Mouse (Mus musculus): ENCODE results near the gene Cdh26.

Cdh26 gene

GRCm38 (mm10) chr2:178479011-178479410 lies 48.7 kb downstream of the Cdh26 start:
- Histone ChIP-seq H3K36me3 (ENCODE audit: insufficient read depth, low read length) (no peaks in the 10 kb centered on the region), H3K27me3 (ENCODE audit: insufficient read depth, low read length) (peaks cover 6% of the 10 kb centered on the region), H3K4me1 (replicated peaks; ENCODE audit: low read depth, low read length) (peaks cover 4% of the 10 kb centered on the region; the same call in 1 of the 2 replicates), H3K4me3 (replicated peaks; ENCODE audit: low read length) (no peak overlapping the region), H3K9me3 (ENCODE audit: low read length) (peaks cover 23% of the 10 kb centered on the region)
- no peak for TF ChIP-seq CTCF (conservative IDR thresholded peaks at IDR 0.05; ENCODE audit: low read length)
- no peak for TF ChIP-seq POU5F1 (IDR thresholded peaks at IDR 0.05; ENCODE audit: borderline replicate concordance, low read length)
- no peak for TF ChIP-seq NANOG (IDR thresholded peaks at IDR 0.05; ENCODE audit: borderline replicate concordance, low read length)

- H3K9me3 ChIP-seq (ENCODE audit: low read length), result peaks cover 12% of the 10 kb centered on the region; the same call in 1 of the 2 replicates
- no peak overlapping the region for H3K4me3 ChIP-seq (replicated peaks; ENCODE audit: low read length)
- H3K4me1 ChIP-seq (replicated peaks; ENCODE audit: low read depth, low read length), result peaks cover 4% of the 10 kb centered on the region; the same call in 1 of the 2 replicates
- TF ChIP-seq CTCF (conservative IDR thresholded peaks at IDR 0.05; ENCODE audit: low read length), result no peak
- no peak for TF ChIP-seq NANOG (IDR thresholded peaks at IDR 0.05; ENCODE audit: borderline replicate concordance, low read length)
- no peak for TF ChIP-seq POU5F1 (IDR thresholded peaks at IDR 0.05; ENCODE audit: borderline replicate concordance, low read length)
- no peaks in the 10 kb centered on the region for H3K36me3 ChIP-seq (ENCODE audit: insufficient read depth, low read length)
- H3K27me3 ChIP-seq (ENCODE audit: insufficient read depth, low read length), result peaks cover 6% of the 10 kb centered on the region; the same call in 1 of the 2 replicates
These were observed 50.6 kb downstream of the Cdh26 start for GRCm38 (mm10) chr2:178480932-178481331.

GRCm38 (mm10) chr2:178483462-178483861 lies 53.1 kb downstream of the Cdh26 start:
- H3K9me3 ChIP-seq (ENCODE audit: low read length), result peaks cover 6% of the 10 kb centered on the region
- H3K4me1 ChIP-seq (replicated peaks; ENCODE audit: low read depth, low read length), result peaks cover 4% of the 10 kb centered on the region; the same call in 1 of the 2 replicates
- H3K27me3 ChIP-seq (ENCODE audit: insufficient read depth, low read length), result peaks cover 6% of the 10 kb centered on the region; the same call in 1 of the 2 replicates
- TF ChIP-seq POU5F1 (IDR thresholded peaks at IDR 0.05; ENCODE audit: borderline replicate concordance, low read length), result no peak
- no peak for TF ChIP-seq NANOG (IDR thresholded peaks at IDR 0.05; ENCODE audit: borderline replicate concordance, low read length)
- TF ChIP-seq CTCF (conservative IDR thresholded peaks at IDR 0.05; ENCODE audit: low read length), result no peak
- H3K36me3 ChIP-seq (ENCODE audit: insufficient read depth, low read length), result no peaks in the 10 kb centered on the region
- no peak overlapping the region for H3K4me3 ChIP-seq (replicated peaks; ENCODE audit: low read length)

GRCm38 (mm10) chr2:178488276-178488675 lies 57.9 kb downstream of the Cdh26 start:
- Histone ChIP-seq H3K27me3 (ENCODE audit: insufficient read depth, low read length) (no peaks in the 10 kb centered on the region), H3K4me1 (replicated peaks; ENCODE audit: low read depth, low read length) (0 out of 2 replicates have a peak, but pooled peaks cover 1% of the 10 kb centered on the region), H3K4me3 (replicated peaks; ENCODE audit: low read length) (no peak overlapping the region), H3K36me3 (ENCODE audit: insufficient read depth, low read length) (no peaks in the 10 kb centered on the region), H3K9me3 (ENCODE audit: low read length) (peaks cover 6% of the 10 kb centered on the region)
- TF ChIP-seq NANOG (IDR thresholded peaks at IDR 0.05; ENCODE audit: borderline replicate concordance, low read length) (no peak), CTCF (conservative IDR thresholded peaks at IDR 0.05; ENCODE audit: low read length) (no peak), POU5F1 (IDR thresholded peaks at IDR 0.05; ENCODE audit: borderline replicate concordance, low read length) (no peak)

GRCm38 (mm10) chr2:178490245-178490920 lies 60.1 kb downstream of the Cdh26 start:
- TF ChIP-seq NANOG (IDR thresholded peaks at IDR 0.05; ENCODE audit: borderline replicate concordance, low read length) (no peak), CTCF (conservative IDR thresholded peaks at IDR 0.05; ENCODE audit: low read length) (no peak), POU5F1 (IDR thresholded peaks at IDR 0.05; ENCODE audit: borderline replicate concordance, low read length) (no peak)
- no peaks in the 10 kb centered on the region for H3K4me1 ChIP-seq (replicated peaks; ENCODE audit: low read depth, low read length)
- H3K27me3 ChIP-seq (ENCODE audit: insufficient read depth, low read length), result no peaks in the 10 kb centered on the region
- H3K4me3 ChIP-seq (replicated peaks; ENCODE audit: low read length), result no peak overlapping the region
- peaks cover 6% of the 10 kb centered on the region for H3K9me3 ChIP-seq (ENCODE audit: low read length)
- no peaks in the 10 kb centered on the region for H3K36me3 ChIP-seq (ENCODE audit: insufficient read depth, low read length)

GRCm38 (mm10) chr2:178494066-178494465 lies 63.7 kb downstream of the Cdh26 start:
- TF ChIP-seq POU5F1 (IDR thresholded peaks at IDR 0.05; ENCODE audit: borderline replicate concordance, low read length), result no peak
- TF ChIP-seq NANOG (IDR thresholded peaks at IDR 0.05; ENCODE audit: borderline replicate concordance, low read length), result no peak
- TF ChIP-seq CTCF (conservative IDR thresholded peaks at IDR 0.05; ENCODE audit: low read length), result no peak
- H3K27me3 ChIP-seq (ENCODE audit: insufficient read depth, low read length), result no peaks in the 10 kb centered on the region
- no peaks in the 10 kb centered on the region for H3K9me3 ChIP-seq (ENCODE audit: low read length)
- no peaks in the 10 kb centered on the region for H3K36me3 ChIP-seq (ENCODE audit: insufficient read depth, low read length)
- H3K4me1 ChIP-seq (replicated peaks; ENCODE audit: low read depth, low read length), result no peaks in the 10 kb centered on the region
- no peak overlapping the region for H3K4me3 ChIP-seq (replicated peaks; ENCODE audit: low read length)

- TF ChIP-seq NANOG (IDR thresholded peaks at IDR 0.05; ENCODE audit: borderline replicate concordance, low read length) (no peak), CTCF (conservative IDR thresholded peaks at IDR 0.05; ENCODE audit: low read length) (no peak), POU5F1 (IDR thresholded peaks at IDR 0.05; ENCODE audit: borderline replicate concordance, low read length) (no peak)
- Histone ChIP-seq H3K9me3 (ENCODE audit: low read length) (no peaks in the 10 kb centered on the region), H3K4me3 (replicated peaks; ENCODE audit: low read length) (no peak overlapping the region), H3K27me3 (ENCODE audit: insufficient read depth, low read length) (no peaks in the 10 kb centered on the region), H3K36me3 (ENCODE audit: insufficient read depth, low read length) (no peaks in the 10 kb centered on the region), H3K4me1 (replicated peaks; ENCODE audit: low read depth, low read length) (no peaks in the 10 kb centered on the region)
These were observed 65.5 kb downstream of the Cdh26 start for GRCm38 (mm10) chr2:178495816-178496215.

- H3K4me1 ChIP-seq (replicated peaks; ENCODE audit: low read depth, low read length), result no peaks in the 10 kb centered on the region
- TF ChIP-seq CTCF (conservative IDR thresholded peaks at IDR 0.05; ENCODE audit: low read length) (no peak), NANOG (IDR thresholded peaks at IDR 0.05; ENCODE audit: borderline replicate concordance, low read length) (no peak), POU5F1 (IDR thresholded peaks at IDR 0.05; ENCODE audit: borderline replicate concordance, low read length) (no peak)
- H3K27me3 ChIP-seq (ENCODE audit: insufficient read depth, low read length), result no peaks in the 10 kb centered on the region
- no peaks in the 10 kb centered on the region for H3K9me3 ChIP-seq (ENCODE audit: low read length)
- H3K4me3 ChIP-seq (replicated peaks; ENCODE audit: low read length), result no peak overlapping the region
- H3K36me3 ChIP-seq (ENCODE audit: insufficient read depth, low read length), result no peaks in the 10 kb centered on the region
These were observed 67.6 kb downstream of the Cdh26 start for GRCm38 (mm10) chr2:178497900-178498299.
